Mouse (Mus musculus) neural tube, embryonic 15.5 days (tissue): ENCODE data around the gene Deup1. TPM values are rescaled to one million over a fixed set of nuclear protein-coding genes. Genes with fewer than 3 reads are reported as not detected.

Experiments
- ATAC-seq: fragments of 200-750 bp; cut with Nextera tagmentation; 2 replicates; pipeline ENCODE4 v1.8.0; 2017; ENCODE audit warnings: mild to moderate bottlenecking, moderate TSS enrichment, moderate library complexity; ENCODE audit not compliant: low FRiP score
- H3K27ac ChIP-seq: fragments of 300-500 bp; sonication (generic); replicated peaks from 2 replicates; pipeline ENCODE4 v1.5.1; 2015; ENCODE audit warnings: mild to moderate bottlenecking, inconsistent platforms
- H3K27me3 ChIP-seq: fragments of 300-500 bp; sonication (generic); replicated peaks from 2 replicates; pipeline ENCODE4 v1.6.1; 2015; ENCODE audit warnings: inconsistent platforms
- H3K36me3 ChIP-seq: fragments of 300-500 bp; sonication (generic); 2 replicates; pipeline ENCODE4 v1.6.1; 2015; ENCODE audit warnings: inconsistent platforms
- H3K4me1 ChIP-seq: fragments of 300-500 bp; sonication (generic); 2 replicates; pipeline ENCODE4 v1.6.1; 2015; ENCODE audit warnings: inconsistent platforms
- H3K4me2 ChIP-seq: fragments of 300-500 bp; sonication (generic); 2 replicates; pipeline ENCODE4 v1.6.1; 2015; ENCODE audit warnings: inconsistent platforms, mild to moderate bottlenecking, moderate library complexity
- H3K4me3 ChIP-seq: fragments of 300-500 bp; sonication (generic); replicated peaks from 2 replicates; pipeline ENCODE4 v1.5.1; 2015; ENCODE audit warnings: mild to moderate bottlenecking, inconsistent platforms
- H3K9ac ChIP-seq: fragments of 300-500 bp; sonication (generic); replicated peaks from 2 replicates; pipeline ENCODE4 v1.6.1; 2015; ENCODE audit warnings: mild to moderate bottlenecking, inconsistent platforms
- H3K9me3 ChIP-seq: fragments of 300-500 bp; sonication (generic); replicated peaks from 2 replicates; pipeline ENCODE4 v1.6.1; 2016; ENCODE audit warnings: inconsistent platforms
- WGBS: fragments of 180-500 bp; shearing (Covaris S2); methylation state at CpG from one replicate; pipeline ENCODE4 v1.1.7; 2015; ENCODE audit warnings: mixed read lengths; 5-methylcytosine and 5-hydroxymethylcytosine counted together
- polyA plus RNA-seq: library from polyadenylated mRNA; unstranded; fragments of >200 nt; fragmentation: Nextera tagmentation; extraction: Ambion mirVana; gene quantifications from 2 replicates; pipeline ENCODE4 v1.2.1, GENCODE M21; 2015

Deup1 gene
- polyA plus RNA-seq, 1 experiment from 2014 or later: 0.35 TPM

GRCm38 (mm10) chr9:15550461-15550961 lies 77.2 kb downstream of the Deup1 start:
- no peak for ATAC-seq
- H3K27ac ChIP-seq: no peak overlapping the region
- no peak overlapping the region for H3K9ac ChIP-seq
- no peaks in the 10 kb centered on the region for H3K27me3 ChIP-seq
- H3K4me1 ChIP-seq: 0 out of 2 replicates have a peak, but pooled peaks cover 3% of the 10 kb centered on the region
- H3K4me2 ChIP-seq: no peak overlapping the region
- H3K36me3 ChIP-seq: no peaks in the 10 kb centered on the region
- H3K9me3 ChIP-seq: no peaks in the 10 kb centered on the region
- WGBS: 90% methylated on average over 4 of the region's 4 CpGs
- no peak overlapping the region for H3K4me3 ChIP-seq

- ATAC-seq: no peak
- H3K4me1 ChIP-seq: no peaks in the 10 kb centered on the region
- H3K4me2 ChIP-seq: no peak overlapping the region
- H3K9ac ChIP-seq: no peak overlapping the region
- 84% methylated on average over 5 of the region's 5 CpGs for WGBS
- H3K9me3 ChIP-seq: no peaks in the 10 kb centered on the region
- no peak overlapping the region for H3K4me3 ChIP-seq
- no peak overlapping the region for H3K27ac ChIP-seq
- H3K36me3 ChIP-seq: no peaks in the 10 kb centered on the region
- H3K27me3 ChIP-seq: no peaks in the 10 kb centered on the region
Observed at GRCm38 (mm10) chr9:15541735-15542354, 85.9 kb downstream of the Deup1 start.

GRCm38 (mm10) chr9:15538979-15539533 lies 88.7 kb downstream of the Deup1 start:
- Histone ChIP-seq H3K4me1 (peaks cover 4% of the 10 kb centered on the region; the same call in 1 of the 2 replicates), H3K9me3 (no peaks in the 10 kb centered on the region), H3K27ac (no peak overlapping the region), H3K27me3 (no peaks in the 10 kb centered on the region), H3K4me2 (no peak overlapping the region), H3K4me3 (no peak overlapping the region), H3K9ac (no peak overlapping the region), H3K36me3 (no peaks in the 10 kb centered on the region)
- no peak for ATAC-seq
- WGBS: 88% methylated on average over 8 of the region's 8 CpGs

GRCm38 (mm10) chr9:15537455-15538048 lies 90.2 kb downstream of the Deup1 start:
- 89% methylated on average over 3 of the region's 3 CpGs for WGBS

GRCm38 (mm10) chr9:15536861-15537426 lies 90.8 kb downstream of the Deup1 start:
- no peak for ATAC-seq
- Histone ChIP-seq H3K9ac (no peak overlapping the region), H3K4me2 (no peak overlapping the region), H3K27me3 (no peaks in the 10 kb centered on the region), H3K36me3 (no peaks in the 10 kb centered on the region), H3K27ac (no peak overlapping the region), H3K4me3 (no peak overlapping the region), H3K4me1 (peaks cover 12% of the 10 kb centered on the region; the same call in 1 of the 2 replicates), H3K9me3 (no peaks in the 10 kb centered on the region)
- 91% methylated on average over 5 of the region's 5 CpGs for WGBS

More at GRCm38 (mm10) chr9:15537455-15538048, 90.2 kb downstream of the Deup1 start:
- no peaks in the 10 kb centered on the region for H3K36me3 ChIP-seq
- H3K4me1 ChIP-seq: peaks cover 12% of the 10 kb centered on the region; the same call in 1 of the 2 replicates
- H3K27ac ChIP-seq: no peak overlapping the region
- H3K9me3 ChIP-seq: no peaks in the 10 kb centered on the region
- no peak overlapping the region for H3K4me3 ChIP-seq
- no peak overlapping the region for H3K9ac ChIP-seq
- no peak overlapping the region for H3K4me2 ChIP-seq
- no peaks in the 10 kb centered on the region for H3K27me3 ChIP-seq
- ATAC-seq: no peak

- H3K4me1 ChIP-seq: peaks cover 19% of the 10 kb centered on the region
- WGBS: 44% methylated on average over 5 of the region's 5 CpGs
- no peaks in the 10 kb centered on the region for H3K27me3 ChIP-seq
- H3K9ac ChIP-seq: no peak overlapping the region
- H3K27ac ChIP-seq: no peak overlapping the region
- H3K4me3 ChIP-seq: no peak overlapping the region
- ATAC-seq: no peak
- H3K4me2 ChIP-seq: no peak overlapping the region
- no peaks in the 10 kb centered on the region for H3K9me3 ChIP-seq
- no peaks in the 10 kb centered on the region for H3K36me3 ChIP-seq
Observed at GRCm38 (mm10) chr9:15535418-15535817, 92.3 kb downstream of the Deup1 start.

- WGBS: 96% methylated on average over 2 of the region's 2 CpGs
- no peak overlapping the region for H3K4me3 ChIP-seq
- H3K36me3 ChIP-seq: no peaks in the 10 kb centered on the region
- peaks cover 29% of the 10 kb centered on the region for H3K4me1 ChIP-seq
- no peak for ATAC-seq
- H3K4me2 ChIP-seq: no peak overlapping the region
- no peak overlapping the region for H3K27ac ChIP-seq
- H3K9me3 ChIP-seq: no peaks in the 10 kb centered on the region
- no peaks in the 10 kb centered on the region for H3K27me3 ChIP-seq
- H3K9ac ChIP-seq: no peak overlapping the region
Observed at GRCm38 (mm10) chr9:15534110-15534509, 93.6 kb downstream of the Deup1 start.

- Histone ChIP-seq H3K9ac (no peak overlapping the region), H3K4me1 (peaks cover 33% of the 10 kb centered on the region), H3K36me3 (no peaks in the 10 kb centered on the region), H3K4me2 (no peak overlapping the region), H3K27ac (no peak overlapping the region), H3K27me3 (no peaks in the 10 kb centered on the region), H3K9me3 (no peaks in the 10 kb centered on the region), H3K4me3 (no peak overlapping the region)
- 69% methylated on average over 11 of the region's 11 CpGs for WGBS
- no peak for ATAC-seq
Observed at GRCm38 (mm10) chr9:15533336-15534070, 94.2 kb downstream of the Deup1 start.

GRCm38 (mm10) chr9:15531204-15531603 lies 96.5 kb downstream of the Deup1 start:
- H3K27me3 ChIP-seq: no peaks in the 10 kb centered on the region
- no peak overlapping the region for H3K4me2 ChIP-seq
- 54% methylated on average over 5 of the region's 5 CpGs for WGBS
- no peak for ATAC-seq
- H3K27ac ChIP-seq: peak overlapping the region; percentile 18; the same call in 1 of the 2 replicates
- H3K36me3 ChIP-seq: no peaks in the 10 kb centered on the region
- peaks cover 33% of the 10 kb centered on the region for H3K4me1 ChIP-seq
- no peak overlapping the region for H3K9ac ChIP-seq
- no peak overlapping the region for H3K4me3 ChIP-seq
- no peaks in the 10 kb centered on the region for H3K9me3 ChIP-seq

GRCm38 (mm10) chr9:15529965-15530320 lies 97.8 kb downstream of the Deup1 start:
- no peak for ATAC-seq
- H3K36me3 ChIP-seq: no peaks in the 10 kb centered on the region
- H3K4me2 ChIP-seq: no peak overlapping the region
- WGBS: 95% methylated on average over 2 of the region's 2 CpGs
- no peaks in the 10 kb centered on the region for H3K9me3 ChIP-seq
- no peak overlapping the region for H3K27ac ChIP-seq
- H3K9ac ChIP-seq: no peak overlapping the region
- H3K4me3 ChIP-seq: no peak overlapping the region
- H3K4me1 ChIP-seq: peaks cover 38% of the 10 kb centered on the region
- no peaks in the 10 kb centered on the region for H3K27me3 ChIP-seq

GRCm38 (mm10) chr9:15529275-15529964 lies 98.3 kb downstream of the Deup1 start:
- WGBS: 60% methylated on average over 8 of the region's 8 CpGs
- H3K27ac ChIP-seq: 0 out of 2 replicates have a peak overlapping the region, but pooled peaks have one; percentile 33
- H3K36me3 ChIP-seq: no peaks in the 10 kb centered on the region
- no peaks in the 10 kb centered on the region for H3K27me3 ChIP-seq
- peaks cover 39% of the 10 kb centered on the region for H3K4me1 ChIP-seq
- no peak overlapping the region for H3K9ac ChIP-seq
- no peaks in the 10 kb centered on the region for H3K9me3 ChIP-seq
- no peak for ATAC-seq
- no peak overlapping the region for H3K4me3 ChIP-seq
- H3K4me2 ChIP-seq: no peak overlapping the region
